Mouse (Mus musculus): Measurements from ENCODE around the gene Gm10974. TPM values are rescaled to one million over a fixed set of nuclear protein-coding genes. Genes with fewer than 3 reads are reported as not detected.

Gene Gm10974
- total and polyA plus RNA-seq, 3 experiments, result not detected

DNA sequence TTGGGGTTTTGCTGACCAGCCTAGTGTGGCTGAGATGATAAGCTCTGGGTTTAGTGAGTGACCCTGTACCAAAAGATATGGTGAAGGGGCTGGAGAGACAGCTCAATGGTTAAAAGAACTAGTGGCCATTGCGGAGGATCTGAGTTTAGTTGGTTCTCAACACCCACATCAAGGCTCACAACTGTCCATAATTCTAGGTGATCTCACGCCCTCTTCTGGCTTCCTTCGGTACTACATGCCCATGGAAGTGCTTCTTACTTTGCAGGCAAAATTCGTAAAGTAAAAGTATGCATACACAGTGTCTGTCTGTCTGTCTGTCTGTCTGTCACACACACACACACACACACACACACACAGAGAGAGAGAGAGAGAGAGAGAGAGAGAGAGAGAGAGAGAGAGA lies 23.4 kb upstream of the Gm10974 start:
- Histone ChIP-seq H3K36me3 (replicated peaks) (no peaks in the 10 kb centered on the region), H3K4me3 (ENCODE audit: low read depth, low read length) (no peak overlapping the region), H3K9me3 (replicated peaks) (no peaks in the 10 kb centered on the region), H3K27me3 (ENCODE audit: insufficient read depth, low read length) (no peaks in the 10 kb centered on the region; the same call in 1 of the 2 replicates), H3K4me1 (ENCODE audit: insufficient read depth, low read depth, low read length) (no peaks in the 10 kb centered on the region)
- no peak for TF ChIP-seq POLR2AphosphoS5 (IDR thresholded peaks at IDR 0.05; ENCODE audit: insufficient replicate concordance, low read depth, low read length)
- TF ChIP-seq CTCF (IDR thresholded peaks at IDR 0.05; ENCODE audit: low read depth, low read length), result peak; percentile 64
- DNase-seq (ENCODE audit: low spot score), result no peak
- ATAC-seq (ENCODE audit: extremely low read depth, insufficient number of reproducible peaks, low FRiP score, poor library complexity, severe bottlenecking), result no peak

DNA sequence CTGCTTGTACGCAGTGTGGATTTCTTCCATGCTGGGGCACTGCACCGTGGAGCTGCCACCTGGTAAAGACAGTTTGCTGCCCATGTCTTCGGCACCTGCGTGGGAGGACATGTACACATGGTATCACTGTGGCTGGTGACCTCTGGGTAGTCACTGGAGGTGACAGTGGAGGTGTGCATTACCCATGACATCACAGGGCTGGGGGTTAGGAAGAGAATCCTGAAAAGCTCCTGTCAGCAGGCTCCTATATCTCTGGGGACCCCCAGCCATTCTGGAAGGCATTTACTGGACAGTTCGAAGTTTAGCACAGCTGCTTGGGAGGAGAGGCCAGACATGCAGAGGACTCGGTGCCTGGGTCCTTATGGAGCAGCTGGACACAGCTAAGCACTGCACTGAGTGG lies 22.9 kb upstream of the Gm10974 start:
- Histone ChIP-seq H3K27me3 (ENCODE audit: insufficient read depth, low read length) (no peaks in the 10 kb centered on the region; the same call in 1 of the 2 replicates), H3K9me3 (replicated peaks) (no peaks in the 10 kb centered on the region), H3K4me3 (ENCODE audit: low read depth, low read length) (no peak overlapping the region), H3K36me3 (replicated peaks) (no peaks in the 10 kb centered on the region), H3K4me1 (ENCODE audit: insufficient read depth, low read depth, low read length) (no peaks in the 10 kb centered on the region)
- DNase-seq (ENCODE audit: low spot score) (no peak), ATAC-seq (ENCODE audit: extremely low read depth, insufficient number of reproducible peaks, low FRiP score, poor library complexity, severe bottlenecking) (no peak)
- TF ChIP-seq GATA2 (IDR thresholded peaks at IDR 0.05; ENCODE audit: borderline replicate concordance, low read depth, low read length) (no peak), GATA1 (IDR thresholded peaks at IDR 0.05; ENCODE audit: borderline replicate concordance, low read length) (no peak), POLR2AphosphoS5 (IDR thresholded peaks at IDR 0.05; ENCODE audit: insufficient replicate concordance, low read depth, low read length) (no peak), CTCF (IDR thresholded peaks at IDR 0.05; ENCODE audit: low read depth, low read length) (no peak), TAL1 (conservative IDR thresholded peaks at IDR 0.05; ENCODE audit: low read depth, low read length) (no peak)

DNA sequence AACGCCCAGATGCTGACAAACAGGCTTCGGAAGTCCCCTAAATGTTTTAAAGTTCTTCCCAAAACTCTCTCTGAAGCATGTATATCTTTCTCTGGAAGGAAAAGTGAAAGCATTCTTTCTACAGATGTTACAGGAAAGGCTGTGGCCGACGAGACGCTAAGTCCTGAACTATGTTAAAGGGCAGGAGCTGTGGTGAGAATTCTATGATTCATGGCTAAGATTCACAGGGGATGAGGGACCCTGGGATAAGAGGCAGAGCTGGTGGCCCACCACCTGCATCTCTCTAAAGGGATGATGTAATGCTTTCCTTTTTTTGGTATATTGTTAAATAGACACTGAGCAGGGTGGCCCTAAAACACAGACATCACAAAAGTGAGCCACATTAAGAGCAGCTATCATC lies 22.4 kb upstream of the Gm10974 start:
- TF ChIP-seq GATA2 (IDR thresholded peaks at IDR 0.05; ENCODE audit: borderline replicate concordance, low read depth, low read length), result no peak
- no peak for TF ChIP-seq POLR2AphosphoS5 (IDR thresholded peaks at IDR 0.05; ENCODE audit: insufficient replicate concordance, low read depth, low read length)
- TF ChIP-seq TAL1 (conservative IDR thresholded peaks at IDR 0.05; ENCODE audit: low read depth, low read length), result no peak
- TF ChIP-seq CTCF (IDR thresholded peaks at IDR 0.05; ENCODE audit: low read depth, low read length), result no peak
- TF ChIP-seq GATA1 (IDR thresholded peaks at IDR 0.05; ENCODE audit: borderline replicate concordance, low read length), result no peak
- no peak overlapping the region for H3K4me3 ChIP-seq (ENCODE audit: low read depth, low read length)
- DNase-seq (ENCODE audit: low spot score), result no peak
- no peaks in the 10 kb centered on the region for H3K9me3 ChIP-seq (replicated peaks)
- no peak for ATAC-seq (ENCODE audit: extremely low read depth, insufficient number of reproducible peaks, low FRiP score, poor library complexity, severe bottlenecking)
- H3K27me3 ChIP-seq (ENCODE audit: insufficient read depth, low read length), result no peaks in the 10 kb centered on the region; the same call in 1 of the 2 replicates
- H3K4me1 ChIP-seq (ENCODE audit: insufficient read depth, low read depth, low read length), result no peaks in the 10 kb centered on the region
- H3K36me3 ChIP-seq (replicated peaks), result no peaks in the 10 kb centered on the region

DNA sequence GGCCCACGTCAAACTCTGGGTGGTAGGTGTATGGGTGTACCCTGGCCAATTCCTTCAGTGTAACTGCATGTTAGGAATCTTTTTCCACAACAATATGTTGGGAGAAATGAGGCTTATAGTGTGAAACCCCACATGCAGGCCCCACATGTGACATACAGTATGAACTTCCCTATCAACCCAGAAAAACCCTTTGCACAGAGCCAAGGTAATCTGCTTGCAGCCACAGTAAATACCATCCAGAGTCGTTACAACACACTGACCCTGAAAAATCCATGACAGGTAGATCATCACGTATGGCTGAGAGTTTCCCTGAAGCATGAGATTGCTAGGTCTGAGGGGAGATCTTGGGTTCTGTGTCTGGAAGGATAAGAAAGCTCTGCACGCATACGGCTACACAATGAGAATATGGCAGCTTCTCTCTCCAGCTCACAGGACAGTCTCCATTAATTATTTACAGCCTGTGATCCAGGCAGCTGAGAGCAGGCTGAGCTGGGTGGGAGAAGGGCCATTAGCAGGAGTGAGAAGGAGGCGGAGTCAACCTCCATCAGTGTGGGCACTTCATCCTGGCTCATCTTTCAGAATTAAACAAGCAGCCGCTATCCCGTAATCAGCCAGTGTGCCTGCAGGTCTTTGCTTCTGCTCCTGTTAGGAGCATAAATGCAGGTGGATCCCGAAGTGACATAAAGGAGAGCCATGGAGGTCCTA lies 18.6 kb upstream of the Gm10974 start:
- ATAC-seq (ENCODE audit: extremely low read depth, insufficient number of reproducible peaks, low FRiP score, poor library complexity, severe bottlenecking) (no peak), DNase-seq (ENCODE audit: low spot score) (no peak)
- no peak overlapping the region for H3K4me3 ChIP-seq (ENCODE audit: low read depth, low read length)
- no peaks in the 10 kb centered on the region for H3K36me3 ChIP-seq (replicated peaks)
- no peaks in the 10 kb centered on the region for H3K9me3 ChIP-seq (replicated peaks)
- H3K4me1 ChIP-seq (ENCODE audit: insufficient read depth, low read depth, low read length), result no peaks in the 10 kb centered on the region; the same call in 1 of the 2 replicates
- TF ChIP-seq TAL1 (conservative IDR thresholded peaks at IDR 0.05; ENCODE audit: low read depth, low read length) (no peak), POLR2AphosphoS5 (IDR thresholded peaks at IDR 0.05; ENCODE audit: insufficient replicate concordance, low read depth, low read length) (no peak), GATA2 (IDR thresholded peaks at IDR 0.05; ENCODE audit: borderline replicate concordance, low read depth, low read length) (no peak), GATA1 (IDR thresholded peaks at IDR 0.05; ENCODE audit: borderline replicate concordance, low read length) (no peak), CTCF (IDR thresholded peaks at IDR 0.05; ENCODE audit: low read depth, low read length) (no peak)
- H3K27me3 ChIP-seq (ENCODE audit: insufficient read depth, low read length), result no peaks in the 10 kb centered on the region; the same call in 1 of the 2 replicates

DNA sequence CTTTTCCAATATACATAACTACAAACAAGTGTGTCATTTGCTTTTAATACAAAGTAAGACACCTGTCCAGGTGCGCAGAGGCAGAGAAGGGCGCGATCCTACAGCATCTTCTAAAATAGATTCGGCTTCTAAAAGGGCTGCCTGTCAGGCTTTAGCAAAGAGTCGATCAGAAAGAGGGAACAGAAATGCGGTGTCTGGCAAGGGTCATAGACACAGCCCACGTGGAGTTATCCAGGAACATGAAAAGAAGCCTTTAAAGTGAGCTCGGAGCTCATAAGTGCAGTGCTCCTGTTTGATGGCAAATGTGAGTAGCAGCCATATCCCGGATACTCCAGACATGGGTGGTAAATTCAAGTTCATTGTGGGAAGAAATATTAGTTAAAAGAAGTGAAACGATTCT lies 17.1 kb upstream of the Gm10974 start:
- no peaks in the 10 kb centered on the region; the same call in 1 of the 2 replicates for H3K4me1 ChIP-seq (ENCODE audit: insufficient read depth, low read depth, low read length)
- H3K27me3 ChIP-seq (ENCODE audit: insufficient read depth, low read length), result no peaks in the 10 kb centered on the region; the same call in 1 of the 2 replicates
- no peaks in the 10 kb centered on the region for H3K36me3 ChIP-seq (replicated peaks)
- DNase-seq (ENCODE audit: low spot score) (no peak), ATAC-seq (ENCODE audit: extremely low read depth, insufficient number of reproducible peaks, low FRiP score, poor library complexity, severe bottlenecking) (no peak)
- no peaks in the 10 kb centered on the region for H3K9me3 ChIP-seq (replicated peaks)
- no peak for TF ChIP-seq POLR2AphosphoS5 (IDR thresholded peaks at IDR 0.05; ENCODE audit: insufficient replicate concordance, low read depth, low read length)
- no peak for TF ChIP-seq TAL1 (conservative IDR thresholded peaks at IDR 0.05; ENCODE audit: low read depth, low read length)
- no peak for TF ChIP-seq GATA2 (IDR thresholded peaks at IDR 0.05; ENCODE audit: borderline replicate concordance, low read depth, low read length)
- no peak for TF ChIP-seq CTCF (IDR thresholded peaks at IDR 0.05; ENCODE audit: low read depth, low read length)
- no peak for TF ChIP-seq GATA1 (IDR thresholded peaks at IDR 0.05; ENCODE audit: borderline replicate concordance, low read length)
- no peak overlapping the region for H3K4me3 ChIP-seq (ENCODE audit: low read depth, low read length)

DNA sequence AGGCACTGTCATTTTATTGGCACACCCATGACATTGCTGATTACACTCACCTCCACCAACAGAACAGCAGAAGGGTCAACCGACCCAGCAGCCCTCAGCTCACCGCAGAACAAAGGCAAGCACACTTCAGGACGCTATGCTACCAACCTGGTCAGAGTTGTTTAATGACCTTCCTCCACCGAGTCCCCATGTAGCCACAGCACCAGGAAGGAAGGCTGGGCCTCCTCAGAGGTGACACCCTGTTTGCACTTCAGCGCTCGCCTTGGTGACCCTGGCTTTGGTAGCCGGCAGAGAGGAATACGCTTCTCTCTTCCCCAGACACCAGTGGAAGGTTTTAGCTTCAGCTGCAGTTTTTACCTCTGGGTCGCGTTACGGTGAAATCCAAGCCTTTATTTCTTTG lies 16.0 kb upstream of the Gm10974 start:
- no peaks in the 10 kb centered on the region; the same call in 1 of the 2 replicates for H3K4me1 ChIP-seq (ENCODE audit: insufficient read depth, low read depth, low read length)
- TF ChIP-seq CTCF (IDR thresholded peaks at IDR 0.05; ENCODE audit: low read depth, low read length) (no peak), TAL1 (conservative IDR thresholded peaks at IDR 0.05; ENCODE audit: low read depth, low read length) (no peak), POLR2AphosphoS5 (IDR thresholded peaks at IDR 0.05; ENCODE audit: insufficient replicate concordance, low read depth, low read length) (no peak), GATA1 (IDR thresholded peaks at IDR 0.05; ENCODE audit: borderline replicate concordance, low read length) (no peak), GATA2 (IDR thresholded peaks at IDR 0.05; ENCODE audit: borderline replicate concordance, low read depth, low read length) (no peak)
- ATAC-seq (ENCODE audit: extremely low read depth, insufficient number of reproducible peaks, low FRiP score, poor library complexity, severe bottlenecking) (no peak), DNase-seq (ENCODE audit: low spot score) (no peak)
- no peaks in the 10 kb centered on the region; the same call in 1 of the 2 replicates for H3K27me3 ChIP-seq (ENCODE audit: insufficient read depth, low read length)
- no peaks in the 10 kb centered on the region for H3K9me3 ChIP-seq (replicated peaks)
- H3K36me3 ChIP-seq (replicated peaks), result no peaks in the 10 kb centered on the region
- H3K4me3 ChIP-seq (ENCODE audit: low read depth, low read length), result no peak overlapping the region

All from G1E (cell line).